Mouse (Mus musculus) cerebellum, adult 2 months (tissue): Measurements from ENCODE around the gene Cox8b.

ENCODE experiments used
- CTCF ChIP-seq: fragments of 200-500 bp; IDR thresholded peaks from 2 replicates; pipeline ENCODE4 v1.5.1; 2011; ENCODE audit warnings: low read depth, mild to moderate bottlenecking, control low read depth, low read length, moderate library complexity, borderline replicate concordance; ENCODE audit not compliant: insufficient read depth
- POLR2A ChIP-seq: fragments of 200-500 bp; IDR thresholded peaks from 2 replicates; pipeline ENCODE4 v1.6.1; 2011; ENCODE audit warnings: low read length, control low read depth, borderline replicate concordance; ENCODE audit not compliant: insufficient read depth

- no peak for TF ChIP-seq CTCF
- TF ChIP-seq POLR2A = no peak
Measured at GRCm38 (mm10) chr7:140907697-140908096, 7.5 kb upstream of the Cox8b start.
